Mouse (Mus musculus): ENCODE results near the gene Slc44a2.
"Not testable (repeated sequence)": the region's sequence is repeated elsewhere in the genome, so short reads cannot be mapped to it uniquely, and the experiment has no call there.

Gene Slc44a2

GRCm38 (mm10) chr9:21320619-21321512 is at the start of gene Slc44a2:
Gene Slc44a2, plus strand, starts transcription at chr9:21320698.
- DNase-seq (ENCODE audit: low read depth): peak; percentile 76

- no peak for DNase-seq (ENCODE audit: low read depth)
Observed at GRCm38 (mm10) chr9:21272391-21272790, 48.1 kb upstream of the Slc44a2 start.

GRCm38 (mm10) chr9:21273094-21273493 is 47.4 kb upstream of the Slc44a2 start:
- DNase-seq (ENCODE audit: low read depth): no peak

GRCm38 (mm10) chr9:21273520-21274228 is 46.8 kb upstream of the Slc44a2 start:
- DNase-seq (ENCODE audit: low read depth): no peak

- DNase-seq (ENCODE audit: low read depth): no peak
Observed at GRCm38 (mm10) chr9:21274336-21274735, 46.2 kb upstream of the Slc44a2 start.

GRCm38 (mm10) chr9:21275013-21275710 is 45.3 kb upstream of the Slc44a2 start:
- DNase-seq (ENCODE audit: low read depth): no peak

- no peak for DNase-seq (ENCODE audit: low read depth)
Observed at GRCm38 (mm10) chr9:21275727-21276126, 44.8 kb upstream of the Slc44a2 start.

GRCm38 (mm10) chr9:21276307-21276706 is 44.2 kb upstream of the Slc44a2 start:
- no peak for DNase-seq (ENCODE audit: low read depth)

- DNase-seq (ENCODE audit: low read depth): no peak
Observed at GRCm38 (mm10) chr9:21277776-21278175, 42.7 kb upstream of the Slc44a2 start.

GRCm38 (mm10) chr9:21283591-21283990 is 36.9 kb upstream of the Slc44a2 start:
- DNase-seq (ENCODE audit: low read depth): no peak

- DNase-seq (ENCODE audit: low read depth): no peak
Observed at GRCm38 (mm10) chr9:21283994-21284393, 36.5 kb upstream of the Slc44a2 start.

- peak; percentile 30 for DNase-seq (ENCODE audit: low read depth)
Observed at GRCm38 (mm10) chr9:21286753-21287152, 33.7 kb upstream of the Slc44a2 start.

GRCm38 (mm10) chr9:21287571-21288402 is 32.7 kb upstream of the Slc44a2 start, which contains the start of gene Kri1:
Gene Kri1, minus strand, starts transcription at chr9:21287969.
- DNase-seq (ENCODE audit: low read depth): peak; percentile 99

- DNase-seq (ENCODE audit: low read depth): peak; percentile 43
Observed at GRCm38 (mm10) chr9:21288404-21289336, 31.8 kb upstream of the Slc44a2 start.

- no peak for DNase-seq (ENCODE audit: low read depth)
Observed at GRCm38 (mm10) chr9:21289337-21289671, 31.2 kb upstream of the Slc44a2 start.

GRCm38 (mm10) chr9:21290589-21290988 is 29.9 kb upstream of the Slc44a2 start:
- no peak for DNase-seq (ENCODE audit: low read depth)

- peak; percentile 100 for DNase-seq (ENCODE audit: low read depth)
Observed at GRCm38 (mm10) chr9:21291022-21291787, 29.3 kb upstream of the Slc44a2 start, which contains the start of gene Cdkn2d. Gene Cdkn2d, minus strand, starts transcription at chr9:21291407.

- not testable (repeated sequence) for DNase-seq (ENCODE audit: low read depth)
Observed at GRCm38 (mm10) chr9:21291868-21292267, 28.6 kb upstream of the Slc44a2 start.

GRCm38 (mm10) chr9:21292271-21292670 is 28.2 kb upstream of the Slc44a2 start:
- DNase-seq (ENCODE audit: low read depth): no peak

GRCm38 (mm10) chr9:21299014-21299413 is 21.5 kb upstream of the Slc44a2 start:
- no peak for DNase-seq (ENCODE audit: low read depth)
